Mouse (Mus musculus) naive thymus-derived CD4-positive, alpha-beta T cell, adult 2 months (primary cell): ENCODE measurements at regions not wholly inside any gene's neighbourhood (a gene's known extent, or its start where the extent isn't known, plus 50 kb on each side); places are given as distances from the start of the nearest gene placed in this dataset.

Experiments used
- DNase-seq: peaks from one replicate; pipeline ENCODE4 v3.0.0-alpha.2; 2011; ENCODE audit warnings: low read depth

DNA sequence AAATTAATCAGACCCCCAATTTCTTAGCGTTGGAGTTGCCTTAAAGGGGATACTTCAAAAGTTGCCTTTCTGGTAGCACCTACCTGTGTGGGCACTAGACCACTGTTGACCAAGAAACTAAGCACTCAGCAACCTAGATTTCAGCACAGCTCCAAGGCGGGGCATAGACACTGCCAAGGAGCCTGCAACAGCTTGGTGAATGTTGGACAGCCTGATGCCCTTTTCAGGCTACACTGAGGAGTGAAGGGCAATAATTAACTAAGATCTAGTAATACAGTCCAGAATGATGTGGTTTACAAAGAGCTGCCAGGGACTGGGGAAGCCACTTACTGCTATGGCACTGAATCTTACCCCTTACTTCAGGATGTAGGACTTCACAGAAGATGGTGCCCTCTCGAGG is 304.9 kb downstream of the Satb1 start:
- DNase-seq, result no peak

DNA sequence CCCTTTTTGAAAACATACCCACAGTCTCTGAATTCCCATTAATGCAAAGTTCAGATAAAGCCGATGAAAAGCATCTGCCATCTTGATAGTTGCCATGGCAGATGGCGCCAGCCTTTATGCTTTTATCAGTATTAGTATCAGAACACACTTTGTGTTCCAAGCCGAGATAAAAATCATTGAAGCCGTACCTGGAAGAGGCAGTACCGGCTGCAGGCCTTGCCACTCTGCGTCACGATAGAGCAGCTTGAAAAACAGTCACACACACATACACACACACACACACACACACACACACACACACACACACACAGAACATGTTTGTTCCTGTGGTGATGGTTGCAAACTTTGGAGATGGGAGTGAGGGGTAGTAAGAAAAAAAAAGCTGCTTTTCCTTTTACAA is 306.2 kb downstream of the Satb1 start:
- no peak for DNase-seq

DNA sequence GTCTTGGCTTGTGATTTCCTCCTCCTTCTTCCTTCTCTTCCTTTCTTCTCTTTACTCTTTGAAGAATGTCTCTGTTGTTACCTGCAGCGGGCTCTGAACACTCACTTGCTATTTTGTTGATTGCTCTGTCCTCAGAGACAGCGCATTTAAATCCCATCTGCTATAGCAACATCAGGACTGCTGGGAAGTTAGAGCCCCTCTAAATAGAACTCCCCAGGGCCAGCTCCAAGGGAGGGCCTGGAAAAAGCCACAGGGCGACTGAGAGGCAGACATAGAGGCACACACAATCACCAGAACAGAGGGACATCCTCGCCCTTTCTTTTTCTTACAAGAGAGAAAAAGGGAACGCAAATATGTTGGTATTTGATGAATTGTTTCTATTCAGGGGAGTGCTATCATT is 306.6 kb downstream of the Satb1 start:
- DNase-seq, result no peak

DNA sequence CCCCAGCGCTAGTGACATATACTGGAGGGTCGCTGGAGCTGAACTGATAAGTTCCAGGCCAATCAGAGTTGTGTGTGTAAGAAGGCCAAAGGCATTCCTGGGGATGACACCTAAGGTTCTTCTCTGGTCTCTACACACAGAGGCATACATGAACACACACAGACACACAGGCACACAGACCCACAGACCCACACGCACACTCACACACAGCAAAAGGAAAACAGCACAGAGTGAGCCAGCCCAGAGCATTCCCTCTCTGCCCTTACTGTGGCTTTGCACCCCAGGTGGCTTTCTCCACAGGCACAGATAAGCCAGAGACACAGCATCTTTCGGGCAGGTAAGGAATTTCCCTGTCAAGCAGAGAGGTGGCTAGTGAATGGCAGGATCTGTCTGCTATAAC is 307.1 kb downstream of the Satb1 start:
- no peak for DNase-seq

DNA sequence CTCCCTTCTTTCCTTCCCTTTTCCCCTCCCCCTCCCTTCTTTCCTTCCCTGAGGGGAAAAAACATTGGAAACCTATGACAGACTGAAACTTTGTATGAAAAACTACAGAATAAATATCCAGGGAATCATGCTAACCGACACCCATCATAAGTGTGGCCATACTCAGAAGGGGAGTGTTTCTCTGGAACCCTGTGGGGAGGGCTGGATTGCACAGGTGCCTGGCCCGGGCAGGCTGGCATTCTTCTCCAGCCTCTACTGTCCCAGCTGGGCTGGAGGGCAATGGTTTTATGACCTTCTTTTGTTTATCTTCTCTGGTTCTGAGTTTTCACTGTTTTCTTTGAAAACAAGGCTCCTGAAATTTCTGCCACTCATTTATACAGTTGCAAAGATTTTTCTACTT is 307.9 kb downstream of the Satb1 start:
- no peak for DNase-seq

DNA sequence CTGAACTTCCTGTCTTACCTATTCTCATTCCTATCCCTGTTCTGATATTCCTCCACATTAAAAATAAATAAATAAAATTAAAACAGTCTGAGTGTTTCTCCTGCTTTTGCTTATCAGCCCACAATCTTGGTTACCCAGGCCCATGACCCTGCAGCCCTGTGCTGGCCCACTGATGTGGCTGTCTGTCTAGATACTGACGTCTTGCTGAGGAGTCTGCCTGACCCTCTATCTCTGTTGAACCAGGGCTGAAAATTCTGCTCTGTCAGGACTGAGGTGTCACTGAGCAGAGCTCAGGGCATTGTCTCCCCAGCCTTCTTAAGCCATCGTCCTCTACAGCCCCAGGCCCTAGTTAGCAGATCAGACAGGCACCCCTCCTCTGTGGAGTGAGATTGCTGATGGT is 321.2 kb downstream of the Satb1 start:
- no peak for DNase-seq

DNA sequence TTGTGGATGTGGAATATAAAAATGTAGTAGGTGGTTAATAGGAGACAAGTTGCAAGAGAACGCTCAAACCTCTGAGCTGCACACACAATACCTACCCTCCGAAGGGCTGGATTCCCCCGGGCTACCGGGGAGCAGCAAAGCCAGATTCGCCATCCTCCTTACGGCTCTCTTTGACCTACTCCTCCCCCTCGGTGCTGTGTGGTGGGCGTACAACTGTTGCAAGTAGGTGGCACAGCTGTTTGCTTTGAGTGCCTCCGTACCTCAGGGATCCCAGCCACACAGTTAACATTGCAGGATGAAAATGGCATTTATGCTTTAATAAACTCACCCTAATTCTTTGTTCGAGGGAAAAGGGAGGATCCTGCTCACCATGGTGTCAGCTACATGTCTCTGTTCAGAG is 321.6 kb upstream of the Tbc1d5 start:
- DNase-seq, result no peak

DNA sequence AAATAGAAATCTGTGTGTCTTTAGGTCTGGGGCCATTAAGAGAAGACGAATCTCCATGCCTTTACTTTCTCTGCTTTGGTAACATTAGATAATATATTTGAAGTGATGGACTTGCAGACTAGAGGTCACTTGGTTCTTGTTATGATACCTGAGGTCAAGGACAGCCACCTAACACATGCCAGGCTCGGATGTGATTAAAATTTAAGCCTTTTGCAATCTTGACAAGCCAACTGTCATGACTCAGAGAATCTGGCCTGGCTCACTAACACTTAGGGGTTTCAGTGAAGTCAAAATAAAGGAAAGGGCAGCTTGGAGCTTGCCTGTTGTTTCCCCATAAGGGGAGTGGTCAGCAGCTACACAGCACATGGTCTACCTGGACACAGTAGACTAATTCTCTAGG is 320.4 kb upstream of the Tbc1d5 start:
- DNase-seq, result no peak

DNA sequence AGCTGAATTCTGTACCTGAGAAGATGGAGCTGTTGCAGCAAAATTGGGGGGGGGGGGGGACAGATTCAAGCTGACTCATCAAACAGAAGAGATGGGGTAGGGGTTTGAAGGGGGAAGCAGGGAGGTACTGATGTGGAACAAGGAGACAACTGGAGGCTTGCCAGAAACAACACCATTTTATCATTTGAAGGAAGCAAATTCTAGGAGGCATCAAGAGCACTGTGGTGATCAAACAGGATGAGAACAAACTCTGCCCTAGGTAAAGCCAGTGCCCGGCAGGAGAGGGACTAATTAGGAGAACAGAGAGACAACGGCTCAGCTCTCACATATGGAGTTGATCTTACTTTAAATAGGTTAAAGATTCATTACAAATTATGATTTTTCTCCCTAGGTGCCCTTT is 315.9 kb upstream of the Tbc1d5 start:
- DNase-seq, result no peak

DNA sequence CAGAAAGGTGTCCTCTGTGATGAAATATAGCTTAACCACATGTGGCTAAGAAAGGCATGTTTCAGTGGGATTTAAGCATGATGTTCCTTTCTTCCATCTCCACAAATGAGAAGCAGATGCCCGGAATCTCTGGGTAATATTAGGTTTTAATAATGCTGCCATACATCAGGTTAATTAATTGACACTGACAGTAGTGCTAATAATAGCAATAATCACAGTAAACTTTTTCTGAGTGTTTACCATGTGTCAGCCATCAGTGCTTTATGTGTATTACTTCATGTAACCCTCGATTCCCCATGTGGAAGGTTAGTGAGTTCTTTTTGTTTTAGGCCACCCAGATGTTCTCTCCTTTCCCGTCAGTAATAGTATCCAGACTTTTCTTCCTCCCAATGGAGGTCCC is 310.2 kb upstream of the Tbc1d5 start:
- DNase-seq, result no peak

DNA sequence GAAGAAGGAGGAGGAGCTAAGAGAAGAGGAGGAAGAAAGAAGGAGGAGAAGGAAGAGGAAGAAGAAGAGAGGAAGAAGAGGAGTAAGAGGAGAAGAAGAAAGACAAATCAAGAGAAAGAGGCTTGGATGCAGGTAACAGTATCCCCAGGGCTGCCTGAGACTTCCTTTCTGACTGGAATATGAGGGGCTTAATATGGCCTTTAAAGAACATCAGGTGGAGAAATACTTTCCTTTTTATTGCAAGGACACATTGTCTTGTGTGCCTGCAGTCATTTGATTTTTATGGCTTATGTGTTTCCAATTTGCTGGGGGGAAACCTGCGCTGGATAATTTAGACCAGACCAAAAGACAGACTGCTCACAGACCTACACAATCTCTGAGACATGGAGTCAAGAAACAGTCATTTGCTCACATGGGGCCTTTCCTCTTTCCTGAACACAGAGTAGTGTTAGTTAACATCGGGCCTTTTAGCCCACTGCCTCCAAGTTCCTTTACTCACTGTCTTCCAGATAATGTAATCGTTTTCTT is 308.8 kb upstream of the Tbc1d5 start:
- DNase-seq, result no peak

DNA sequence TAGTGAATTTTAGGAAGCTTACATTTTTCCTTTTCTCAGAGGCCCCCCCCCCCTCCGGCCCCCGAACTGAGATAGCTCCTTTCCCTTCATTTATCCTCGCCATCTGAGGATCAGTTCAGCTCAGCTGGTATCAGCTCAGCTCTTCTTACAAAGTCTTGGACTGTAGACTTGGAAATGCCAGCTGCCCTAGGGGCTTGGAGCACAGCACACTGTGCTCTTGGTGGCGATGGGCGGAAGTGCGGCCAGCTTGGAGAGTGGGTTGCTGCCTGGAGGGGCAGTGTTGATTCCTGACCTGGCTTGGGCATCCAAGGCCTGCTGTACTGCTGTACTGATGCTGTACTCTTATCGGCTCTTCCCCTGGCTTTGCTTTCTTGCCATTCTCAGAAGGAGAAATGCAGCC is 298.7 kb upstream of the Tbc1d5 start:
- no peak for DNase-seq

DNA sequence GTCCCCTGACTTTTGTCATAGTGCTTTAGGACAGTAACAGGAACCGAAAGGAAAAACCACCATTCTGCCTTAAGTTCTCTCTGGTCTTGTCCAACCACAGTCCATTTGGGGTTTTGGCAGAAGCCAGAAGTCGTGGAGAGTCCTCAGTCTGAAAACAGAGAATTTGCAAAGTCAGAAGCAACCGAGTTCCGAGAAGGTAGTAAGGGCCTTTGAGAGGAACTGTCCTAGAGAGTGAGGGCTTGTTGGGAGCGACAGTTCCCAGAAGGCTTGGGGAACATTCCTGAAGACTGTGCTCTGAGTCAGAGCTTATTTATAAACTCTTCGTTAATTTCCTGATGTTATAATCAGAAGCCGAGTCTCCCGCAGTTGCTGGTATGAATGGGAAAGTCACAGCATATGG is 298.3 kb upstream of the Tbc1d5 start:
- no peak for DNase-seq

DNA sequence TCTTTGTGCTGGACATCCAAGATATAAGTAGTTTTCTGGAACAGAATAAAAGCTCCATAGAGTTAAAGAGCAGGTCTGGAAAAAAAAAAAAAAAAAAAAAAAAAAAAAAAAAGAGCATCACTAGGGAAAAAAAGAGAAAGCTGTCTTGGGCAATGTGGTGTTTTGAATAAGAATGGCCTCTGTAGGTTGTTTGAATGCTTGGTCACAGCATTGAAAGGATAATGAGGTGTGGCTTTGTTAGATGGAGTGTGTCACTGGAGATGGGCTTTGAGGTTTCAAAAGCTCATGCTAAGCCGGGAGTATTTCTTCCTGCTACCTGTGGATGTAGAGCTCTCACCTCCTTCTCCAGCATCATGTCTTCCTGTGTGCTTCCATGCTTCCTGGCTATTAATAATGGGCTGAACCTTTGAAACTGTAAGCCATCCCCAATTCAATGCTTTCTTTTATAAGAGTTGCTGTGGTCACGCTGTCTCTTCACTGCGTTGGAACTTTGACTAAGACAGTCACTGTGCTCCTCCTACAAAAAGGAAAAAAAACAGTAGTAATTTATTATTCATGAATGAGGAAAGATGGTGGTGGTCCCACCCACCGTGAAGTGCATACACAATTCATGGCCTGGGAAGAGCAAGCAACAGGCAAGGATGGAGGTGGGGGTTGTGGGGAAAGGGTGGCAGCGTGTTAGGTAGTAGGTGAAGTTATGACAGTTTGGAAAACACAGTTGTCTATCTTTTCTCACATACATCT is 283.2 kb upstream of the Tbc1d5 start:
- no peak for DNase-seq

DNA sequence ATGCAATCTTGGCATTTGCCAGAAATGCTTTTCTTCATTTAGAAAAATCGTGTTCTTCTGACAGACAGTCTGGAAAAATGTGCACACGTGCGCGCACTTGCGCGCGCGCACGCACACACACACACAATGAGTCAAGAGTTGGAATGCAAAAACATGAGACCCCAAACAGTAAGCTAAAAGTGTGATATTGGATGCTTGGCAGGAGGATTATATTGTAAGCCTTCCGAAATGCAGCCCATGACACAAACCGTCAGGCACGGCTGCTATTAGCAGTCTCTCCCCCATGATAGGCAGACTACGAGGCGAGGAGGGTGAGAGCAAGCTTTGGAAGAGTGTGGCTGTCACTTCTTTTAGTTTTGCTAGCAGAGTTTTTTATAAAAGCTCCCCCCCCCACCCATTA is 282.1 kb upstream of the Tbc1d5 start:
- DNase-seq, result no peak

DNA sequence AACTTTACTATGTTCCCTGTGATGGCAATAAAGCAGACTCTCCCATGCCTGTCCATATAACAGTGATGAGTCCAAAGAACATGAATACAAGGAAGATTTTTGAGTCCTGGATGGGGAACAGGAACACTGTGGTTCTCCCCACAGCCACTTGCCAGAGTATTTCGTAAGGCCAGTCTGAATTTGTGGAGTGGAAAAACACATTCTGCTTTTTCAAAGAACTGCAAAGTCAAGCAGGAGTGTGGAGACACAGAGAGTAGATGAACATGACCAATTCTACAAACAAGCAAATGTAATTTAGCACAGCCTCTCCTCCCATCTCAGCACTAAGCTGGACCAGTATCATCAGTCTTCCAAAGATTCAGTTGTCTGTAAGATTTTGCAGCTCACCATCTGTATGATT is 280.0 kb upstream of the Tbc1d5 start:
- DNase-seq, result no peak

DNA sequence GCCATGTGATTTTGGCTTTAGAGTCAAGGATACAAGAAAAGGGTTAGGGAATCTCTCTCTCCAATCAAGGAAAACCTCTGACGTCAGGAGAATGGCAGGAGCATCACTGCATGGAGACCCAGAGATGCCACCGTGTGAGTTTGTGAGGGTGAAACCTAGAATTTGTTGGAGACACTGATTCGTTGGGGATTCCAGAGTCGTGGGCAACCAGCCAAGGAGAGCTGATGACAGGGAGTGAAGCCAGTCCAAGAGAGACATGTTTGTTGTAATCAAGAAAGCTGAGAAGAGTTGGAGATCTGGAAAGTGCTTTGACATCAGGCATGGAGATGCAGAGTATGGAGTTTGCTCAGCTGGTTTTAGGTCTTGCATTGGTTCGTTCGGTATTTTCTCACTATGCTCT is 236.6 kb upstream of the Tbc1d5 start:
- no peak for DNase-seq

DNA sequence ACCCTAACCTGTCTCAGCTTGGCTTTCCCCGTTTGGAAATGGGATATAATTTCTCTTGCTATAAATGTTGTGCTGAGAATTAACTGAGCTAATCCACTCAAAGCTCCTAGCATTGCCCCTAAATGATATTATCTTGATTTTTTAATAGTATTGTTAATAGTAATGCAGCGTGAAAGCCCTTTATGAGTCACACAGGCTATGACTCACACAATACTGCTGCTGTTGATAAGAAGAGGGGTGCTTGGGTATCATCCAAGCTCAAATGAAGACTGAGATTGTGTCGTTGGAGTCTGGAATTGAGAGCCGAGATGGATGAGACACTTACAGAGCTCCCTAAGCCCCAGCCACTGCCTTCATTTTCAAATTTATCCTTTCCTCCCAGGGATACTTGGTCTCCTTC is 235.2 kb upstream of the Tbc1d5 start:
- DNase-seq, result no peak

DNA sequence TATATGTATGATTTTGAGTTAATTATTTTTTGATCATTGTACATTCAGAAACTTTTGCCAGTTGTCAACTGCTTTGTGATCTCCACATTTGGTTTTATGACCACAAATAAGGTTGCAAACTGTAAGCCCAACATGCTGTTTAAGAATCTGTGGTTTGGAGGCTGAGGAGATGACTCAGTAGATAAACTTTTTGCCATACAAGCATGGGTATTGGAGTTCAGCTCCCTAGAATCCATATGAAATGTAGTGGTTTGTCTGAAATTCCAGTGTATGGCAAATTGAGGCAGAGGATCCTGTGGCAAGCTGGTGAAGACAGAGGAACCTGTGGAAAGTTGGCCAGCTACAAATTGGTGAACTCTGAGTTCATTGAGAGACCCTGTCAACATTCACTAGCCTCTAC is 234.6 kb upstream of the Tbc1d5 start:
- no peak for DNase-seq

DNA sequence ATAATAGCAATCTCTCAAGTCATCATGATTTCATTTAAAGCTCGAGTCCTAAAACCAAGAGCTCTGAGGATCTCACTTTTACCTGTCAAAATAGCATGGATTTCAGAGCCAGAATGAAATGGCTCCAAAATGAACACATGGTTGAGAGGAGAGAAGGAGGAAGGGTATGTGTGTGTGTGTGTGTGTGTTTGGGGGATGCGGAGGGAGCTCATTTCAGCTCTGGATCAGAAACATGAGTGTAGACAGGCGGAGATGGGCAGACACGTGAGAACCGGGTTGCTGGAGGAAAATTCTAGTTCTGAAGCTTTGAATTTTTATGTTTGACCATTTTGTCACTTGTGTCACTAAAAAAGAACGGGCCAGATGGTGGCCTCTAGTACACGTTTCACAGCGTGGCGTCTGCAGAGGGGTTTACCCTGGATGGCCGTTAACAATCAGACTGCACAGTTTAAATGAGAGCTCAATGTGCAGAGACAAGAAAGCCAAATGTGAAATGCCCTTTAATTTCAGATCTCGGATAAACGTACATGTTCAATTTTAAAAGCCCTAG is 232.5 kb upstream of the Tbc1d5 start:
- DNase-seq, result no peak

DNA sequence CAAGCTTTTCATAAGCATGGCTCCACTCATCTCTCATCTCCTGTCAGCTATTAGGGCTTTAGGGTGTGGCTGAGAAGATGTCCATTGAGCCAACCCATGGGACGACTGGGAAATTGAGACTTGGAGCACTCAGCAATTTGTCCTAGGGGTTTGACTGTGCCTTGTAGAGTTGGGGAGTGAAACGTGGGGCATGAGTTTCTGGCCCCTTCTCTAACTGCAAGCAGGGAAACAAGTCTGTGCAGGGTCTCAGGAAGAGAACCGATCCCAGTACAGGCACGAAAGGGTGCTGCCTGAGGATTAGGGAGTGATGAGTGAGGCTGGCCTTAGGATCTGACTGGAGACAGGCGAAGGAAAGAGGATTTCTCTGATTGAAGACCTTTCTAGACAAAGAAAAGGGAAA is 229.7 kb upstream of the Tbc1d5 start:
- DNase-seq, result no peak

DNA sequence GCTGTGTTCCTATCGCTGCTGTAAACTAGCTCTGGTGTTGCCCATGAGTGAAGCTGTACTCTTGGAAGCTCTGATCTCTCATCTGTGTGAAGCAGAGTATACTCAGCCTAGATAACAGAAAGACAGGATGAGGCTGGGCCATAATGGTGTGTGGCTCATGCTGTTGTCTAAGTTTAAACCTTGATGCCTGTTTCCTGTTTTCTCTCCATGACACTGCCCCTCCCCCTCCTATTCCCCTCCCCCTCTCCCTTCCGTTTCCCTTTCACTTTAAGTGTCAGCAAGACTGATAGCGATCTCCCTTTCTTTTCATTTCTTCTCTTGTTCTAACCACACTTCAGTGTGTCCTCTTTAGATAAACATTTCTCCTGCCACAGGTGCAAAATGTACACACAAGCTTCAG is 229.2 kb upstream of the Tbc1d5 start:
- DNase-seq, result peak; percentile 93

DNA sequence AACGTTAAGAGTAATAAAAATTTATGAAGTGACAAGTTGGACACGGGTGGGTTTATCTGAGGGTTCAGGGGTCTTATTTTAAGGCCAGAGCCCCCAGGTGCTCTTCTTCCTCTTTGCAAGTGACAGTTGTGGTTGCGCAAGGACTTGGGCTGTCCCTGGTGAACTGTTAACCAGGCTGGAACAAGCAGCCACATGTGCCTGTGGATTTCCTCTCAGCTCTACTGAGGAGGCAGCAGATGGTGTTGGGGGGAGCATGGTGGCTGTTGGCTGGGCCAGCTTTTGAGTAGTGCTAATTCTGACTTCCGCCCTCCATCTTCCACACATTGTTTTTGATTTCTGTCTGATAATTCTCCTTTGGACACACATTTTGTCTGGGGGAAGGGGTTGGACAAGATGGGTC is 227.9 kb upstream of the Tbc1d5 start:
- DNase-seq, result peak; percentile 49

DNA sequence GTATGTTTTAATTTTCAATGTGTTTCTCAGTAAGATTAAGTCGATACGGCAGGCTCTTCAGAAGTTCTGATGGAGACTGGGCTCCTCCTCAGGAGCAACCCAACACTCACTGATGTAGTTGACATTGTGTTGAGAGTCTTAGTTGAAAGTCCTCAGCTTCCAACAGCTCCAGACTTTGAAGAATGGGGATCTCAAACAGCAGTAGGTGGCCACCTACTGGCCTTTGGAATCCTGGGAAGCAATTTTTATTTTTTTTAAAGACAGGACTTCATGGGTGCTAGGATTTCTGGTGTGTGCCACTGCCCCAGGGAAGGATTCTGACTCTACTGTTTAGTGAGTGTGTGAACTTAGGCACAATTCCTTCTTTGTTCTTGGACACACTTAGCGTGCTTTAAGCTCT is 225.9 kb upstream of the Tbc1d5 start:
- DNase-seq, result peak; percentile 17
